Mouse (Mus musculus) bone marrow macrophage, adult 2 months (primary cell): ENCODE data around the gene Sp7.

Experiments used
- CTCF ChIP-seq: IDR thresholded peaks from 2 replicates; pipeline ENCODE4 v1.5.1; 2012; ENCODE audit warnings: low read depth, mild to moderate bottlenecking, low read length, moderate library complexity
- POLR2A ChIP-seq: IDR thresholded peaks from 2 replicates; pipeline ENCODE4 v1.6.1; 2012; ENCODE audit warnings: mild to moderate bottlenecking, low read depth, low read length, borderline replicate concordance

DNA sequence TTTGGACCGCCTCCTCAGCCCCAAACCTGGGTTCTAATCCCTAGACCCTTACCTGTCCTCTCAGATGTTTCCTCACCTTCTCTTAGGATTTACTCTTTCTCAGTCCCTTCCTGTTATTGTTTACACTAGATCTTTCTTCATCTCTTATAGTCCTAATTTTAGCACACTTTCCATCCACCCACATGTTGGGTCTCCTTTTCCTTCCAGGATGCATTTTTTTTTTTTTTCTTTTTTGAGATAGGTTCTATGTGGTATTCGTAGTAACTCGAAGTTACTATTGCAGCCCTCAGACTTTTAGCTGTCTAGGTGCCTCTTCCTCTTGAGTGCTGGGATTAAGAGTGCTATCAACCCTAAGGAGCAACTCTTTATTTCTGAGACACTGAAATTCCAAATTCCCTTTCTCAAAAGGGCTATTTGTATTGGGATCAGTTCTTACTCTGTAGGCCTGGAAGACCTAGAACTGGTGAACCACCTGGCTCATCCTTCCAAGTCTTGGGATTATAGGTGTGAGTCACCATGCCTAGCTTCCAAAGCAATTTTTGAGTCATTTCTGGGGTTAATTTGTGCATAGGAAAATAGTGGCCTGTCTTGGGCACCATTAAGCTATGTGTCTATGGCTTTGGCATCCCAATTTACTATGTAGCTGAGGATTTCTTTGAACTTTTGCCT is 40.1 kb upstream of the Sp7 start:
- TF ChIP-seq CTCF (no peak), POLR2A (no peak)
